Mouse (Mus musculus) lung, embryonic 14.5 days (tissue): ENCODE measurements at regions not wholly inside any gene's neighbourhood (a gene's known extent, or its start where the extent isn't known, plus 50 kb on each side); places are given as distances from the start of the nearest gene placed in this dataset.

Experiments
- ATAC-seq: fragments of 200-750 bp; cut with Nextera tagmentation; 2 replicates; pipeline ENCODE4 v1.8.0; 2017; ENCODE audit warnings: mild to moderate bottlenecking, moderate TSS enrichment, moderate library complexity; ENCODE audit not compliant: insufficient read depth
- DNase-seq: peaks from one replicate; pipeline ENCODE4 v3.0.0-alpha.2; 2015
- H3K27ac ChIP-seq: fragments of 300-500 bp; sonication (generic); 2 replicates; pipeline ENCODE4 v1.5.1; 2014; ENCODE audit warnings: low read depth, mild to moderate bottlenecking, moderate library complexity
- H3K27me3 ChIP-seq: fragments of 300-500 bp; sonication (generic); 2 replicates; pipeline ENCODE4 v1.6.1; 2014; ENCODE audit warnings: low read length, control low read depth; ENCODE audit not compliant: insufficient read depth
- H3K36me3 ChIP-seq: fragments of 300-500 bp; sonication (generic); 2 replicates; pipeline ENCODE4 v1.6.1; 2014; ENCODE audit warnings: control low read depth; ENCODE audit not compliant: insufficient read depth
- H3K4me1 ChIP-seq: fragments of 300-500 bp; sonication (generic); 2 replicates; pipeline ENCODE4 v1.6.1; 2014; ENCODE audit warnings: antibody characterized with exemption, control low read depth; ENCODE audit not compliant: insufficient read depth
- H3K4me2 ChIP-seq: fragments of 300-500 bp; sonication (generic); 2 replicates; pipeline ENCODE4 v1.6.1; 2014; ENCODE audit warnings: mild to moderate bottlenecking
- H3K4me3 ChIP-seq: fragments of 300-500 bp; sonication (generic); 2 replicates; pipeline ENCODE4 v1.5.1; 2014; ENCODE audit warnings: low read depth, low read length
- H3K9ac ChIP-seq: fragments of 300-500 bp; sonication (generic); 2 replicates; pipeline ENCODE4 v1.6.1; 2014
- H3K9me3 ChIP-seq: fragments of 300-500 bp; sonication (generic); 2 replicates; pipeline ENCODE4 v1.6.1; 2016; ENCODE audit warnings: low read depth, low read length, control low read depth
- CTCF ChIP-seq: IDR thresholded peaks from 2 replicates; pipeline ENCODE4 v1.5.1; 2016; ENCODE audit warnings: antibody characterized with exemption, low read depth
- WGBS: fragments of 180-500 bp; shearing (Covaris S2); extraction: QIAGEN DNeasy Blood & Tissue Kit; methylation state at CpG from one replicate; pipeline ENCODE4 v1.1.7; 2014; 5-methylcytosine and 5-hydroxymethylcytosine counted together

DNA sequence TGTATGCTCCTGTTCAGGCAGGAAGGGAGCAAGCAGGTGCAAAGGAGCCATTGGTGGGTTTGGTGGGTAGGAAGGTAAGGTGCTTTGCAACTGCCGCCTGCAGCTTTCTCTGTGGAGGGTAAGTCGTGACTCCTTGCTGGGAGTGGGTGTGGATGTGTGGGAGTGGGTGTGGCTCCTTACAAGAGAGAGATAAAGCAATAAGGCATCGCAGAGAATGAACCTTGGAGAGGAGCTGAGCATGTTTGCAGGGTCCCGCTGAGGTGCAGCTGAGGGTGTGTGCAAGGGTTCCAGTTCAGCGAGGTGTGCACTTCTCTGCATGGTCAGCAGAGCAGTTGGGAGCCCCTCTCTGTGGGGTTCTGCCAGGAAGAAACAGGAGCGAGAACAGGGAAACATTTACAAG, 76.4 kb upstream of the Sgk1 start:
- no peaks in the 10 kb centered on the region for H3K27me3 ChIP-seq
- no peak for DNase-seq
- H3K36me3 ChIP-seq = no peaks in the 10 kb centered on the region
- H3K4me2 ChIP-seq = no peak overlapping the region
- H3K27ac ChIP-seq = no peak overlapping the region
- no peak overlapping the region for H3K9ac ChIP-seq
- H3K4me1 ChIP-seq = no peaks in the 10 kb centered on the region
- H3K9me3 ChIP-seq = no peaks in the 10 kb centered on the region
- no peak overlapping the region for H3K4me3 ChIP-seq
- ATAC-seq = no peak
- 48% methylated on average over 6 of the region's 6 CpGs for WGBS
- TF ChIP-seq CTCF = no peak

DNA sequence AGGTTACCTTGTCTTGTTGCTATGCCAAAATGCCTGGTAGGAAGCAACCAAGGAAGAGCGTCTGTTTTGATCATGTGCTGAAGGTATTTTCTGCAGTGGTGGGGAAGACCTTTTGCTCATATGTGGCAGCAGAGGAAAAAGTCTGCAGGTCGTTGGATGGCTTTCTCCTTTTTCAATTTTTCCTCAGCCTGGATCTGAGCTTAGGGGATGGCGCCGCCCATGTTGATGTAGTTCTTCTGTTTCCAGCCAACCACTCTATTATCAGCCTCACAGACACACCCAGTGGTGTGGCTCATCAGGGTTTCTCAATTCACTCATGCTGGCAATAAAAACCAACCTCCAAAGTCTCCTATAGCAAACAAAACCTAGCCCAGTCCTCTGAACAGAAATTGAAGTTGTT, 75.3 kb upstream of the Sgk1 start:
- Histone ChIP-seq H3K4me1 (no peaks in the 10 kb centered on the region), H3K27me3 (no peaks in the 10 kb centered on the region), H3K9ac (no peak overlapping the region), H3K4me2 (no peak overlapping the region), H3K4me3 (no peak overlapping the region), H3K9me3 (no peaks in the 10 kb centered on the region), H3K27ac (no peak overlapping the region), H3K36me3 (no peaks in the 10 kb centered on the region)
- no peak for TF ChIP-seq CTCF
- DNase-seq (no peak), ATAC-seq (no peak)
- WGBS = 93% methylated on average over 4 of the region's 4 CpGs

DNA sequence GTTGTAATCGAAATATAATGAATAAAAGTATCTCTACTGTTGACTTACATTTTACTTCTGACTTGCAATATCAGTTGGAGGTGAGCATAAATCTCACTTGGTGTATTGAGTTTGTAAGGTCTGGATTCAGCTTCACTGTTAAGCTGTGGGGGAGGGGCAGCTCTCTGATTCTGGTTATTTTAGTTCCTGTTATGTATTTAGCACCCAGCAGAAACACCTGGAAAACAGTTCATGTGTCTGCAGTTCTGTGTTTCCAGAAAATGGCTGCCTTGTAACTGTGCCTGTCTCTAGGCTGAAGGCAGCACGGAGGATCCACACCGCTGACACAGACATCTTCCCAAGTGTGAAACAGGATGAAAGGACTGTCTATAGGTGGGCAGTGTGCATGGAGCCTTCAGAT, 62.3 kb upstream of the Sgk1 start:
- Histone ChIP-seq H3K4me2 (no peak overlapping the region), H3K4me3 (no peak overlapping the region), H3K27me3 (no peaks in the 10 kb centered on the region), H3K4me1 (no peaks in the 10 kb centered on the region), H3K27ac (no peak overlapping the region), H3K36me3 (no peaks in the 10 kb centered on the region), H3K9ac (no peak overlapping the region), H3K9me3 (no peaks in the 10 kb centered on the region)
- no peak for TF ChIP-seq CTCF
- ATAC-seq = no peak
- WGBS = 79% methylated on average over 3 of the region's 3 CpGs
- no peak for DNase-seq

DNA sequence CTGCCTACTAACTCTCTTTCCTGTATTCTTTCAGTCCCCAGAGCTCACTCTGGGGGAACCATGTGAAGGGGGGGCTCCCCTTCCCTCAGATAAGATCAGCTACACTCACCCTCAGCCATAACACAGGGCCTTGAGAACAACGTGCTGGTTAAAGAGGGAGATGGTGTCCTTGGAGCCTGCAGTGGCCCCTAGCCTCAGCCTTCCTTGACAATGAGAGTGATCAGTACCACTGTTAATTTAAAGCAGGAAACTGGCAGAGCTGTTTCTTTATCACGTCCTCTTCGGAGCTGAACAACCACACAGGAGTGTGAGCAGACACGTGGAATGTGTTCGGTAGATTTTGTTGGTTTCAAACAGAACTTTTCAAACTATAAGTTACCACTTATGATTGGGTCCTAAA, 60.6 kb upstream of the Sgk1 start:
- Histone ChIP-seq H3K4me1 (no peaks in the 10 kb centered on the region), H3K36me3 (no peaks in the 10 kb centered on the region), H3K4me3 (no peak overlapping the region), H3K27me3 (no peaks in the 10 kb centered on the region), H3K9me3 (no peaks in the 10 kb centered on the region), H3K9ac (no peak overlapping the region), H3K27ac (no peak overlapping the region), H3K4me2 (no peak overlapping the region)
- 46% methylated on average over 5 of the region's 5 CpGs for WGBS
- TF ChIP-seq CTCF = no peak
- DNase-seq = no peak
- no peak for ATAC-seq

DNA sequence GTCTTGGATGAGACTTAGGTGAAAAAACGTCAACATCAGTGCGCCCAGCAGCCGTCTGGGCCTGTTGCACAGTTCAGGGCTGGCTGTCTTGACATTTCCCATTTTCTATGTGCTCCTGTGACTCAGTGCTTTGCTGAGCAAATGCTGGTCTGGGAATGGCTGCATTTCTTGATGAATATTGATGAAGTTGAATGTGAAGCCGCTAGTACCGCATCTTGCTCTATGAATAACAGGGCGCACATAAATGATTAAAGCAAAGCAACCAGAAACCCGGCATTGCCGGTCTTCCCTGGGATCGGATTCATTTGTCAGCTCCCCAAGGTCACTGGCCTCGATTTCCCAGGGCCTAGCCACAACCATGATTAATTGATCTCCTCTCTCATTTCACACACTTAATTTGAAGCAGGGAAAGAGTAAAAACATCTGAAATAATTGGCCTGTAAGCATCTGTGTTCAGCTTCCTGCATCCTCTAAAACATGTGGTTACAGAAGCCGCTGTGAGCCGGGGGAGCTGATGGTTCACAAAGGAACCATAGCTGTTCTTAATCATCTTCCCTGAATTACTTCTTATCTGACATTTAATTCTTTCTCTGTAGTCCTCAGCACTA, 57.5 kb upstream of the Sgk1 start:
- no peaks in the 10 kb centered on the region for H3K36me3 ChIP-seq
- no peak overlapping the region for H3K4me3 ChIP-seq
- H3K9ac ChIP-seq = no peak overlapping the region
- H3K27ac ChIP-seq = no peak overlapping the region
- H3K9me3 ChIP-seq = no peaks in the 10 kb centered on the region
- H3K27me3 ChIP-seq = no peaks in the 10 kb centered on the region
- DNase-seq (no peak), ATAC-seq (no peak)
- no peak overlapping the region for H3K4me2 ChIP-seq
- no peak for TF ChIP-seq CTCF
- WGBS = 54% methylated on average over 12 of the region's 12 CpGs
- no peaks in the 10 kb centered on the region for H3K4me1 ChIP-seq

DNA sequence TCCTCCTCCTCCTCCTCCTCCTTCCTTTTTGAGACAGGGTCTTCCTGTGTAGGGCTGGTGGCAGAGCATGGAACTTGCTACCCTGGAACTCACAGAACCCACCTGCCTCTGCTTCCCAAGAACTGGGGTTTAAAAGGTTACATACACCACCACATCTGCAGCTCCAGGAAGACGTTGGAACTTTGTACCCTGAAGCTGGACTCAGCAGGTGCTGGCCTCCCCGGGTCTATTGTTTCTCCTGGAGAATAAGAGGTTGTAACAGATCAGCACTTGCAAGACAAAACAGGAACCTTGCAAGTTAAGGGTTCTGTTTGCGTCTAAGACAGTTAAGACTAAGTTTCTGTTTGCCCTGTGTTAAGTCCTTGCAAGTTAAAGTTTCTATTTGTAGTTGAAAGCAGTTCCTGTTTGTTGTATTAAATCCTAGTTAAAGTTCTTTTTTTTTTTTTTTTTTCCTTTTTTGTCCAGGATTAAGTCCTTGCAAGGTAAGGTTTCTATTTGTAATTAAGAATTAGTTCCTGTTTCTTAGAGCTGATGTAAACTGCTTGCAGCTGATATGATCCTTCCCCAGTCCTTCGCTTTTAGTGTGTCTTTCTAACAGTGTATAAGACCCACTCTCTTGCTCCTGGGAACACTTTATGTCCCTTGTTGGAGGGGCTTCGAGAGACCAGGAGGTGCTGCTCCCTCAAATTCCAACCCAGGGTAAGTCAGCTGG, 55.0 kb upstream of the Sgk1 start:
- Histone ChIP-seq H3K9me3 (no peaks in the 10 kb centered on the region), H3K27me3 (no peaks in the 10 kb centered on the region), H3K36me3 (no peaks in the 10 kb centered on the region), H3K9ac (no peak overlapping the region), H3K27ac (no peak overlapping the region), H3K4me3 (no peak overlapping the region), H3K4me1 (no peaks in the 10 kb centered on the region), H3K4me2 (no peak overlapping the region)
- DNase-seq (no peak), ATAC-seq (no peak)
- WGBS = 57% methylated on average over 5 of the region's 5 CpGs
- TF ChIP-seq CTCF = no peak

DNA sequence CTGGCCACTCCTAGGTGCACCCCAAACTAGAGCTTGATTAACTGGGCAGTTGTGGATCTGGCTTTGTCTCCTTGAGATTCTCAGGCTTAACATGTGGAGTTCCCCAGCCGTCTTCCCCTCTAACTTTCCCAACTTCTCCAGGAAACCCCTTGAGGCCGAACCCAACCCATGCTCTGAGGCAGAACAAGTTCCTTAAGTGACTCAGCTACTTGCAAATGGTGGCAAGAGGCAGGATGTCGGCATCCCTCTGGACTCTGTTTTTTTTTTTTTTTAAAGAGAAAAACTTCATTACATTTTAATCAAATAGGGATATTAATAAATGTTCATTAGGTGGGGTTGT, 54.5 kb upstream of the Sgk1 start:
- WGBS = 66% methylated on average over 3 of the region's 3 CpGs
- no peak for DNase-seq
- Histone ChIP-seq H3K27ac (no peak overlapping the region), H3K27me3 (no peaks in the 10 kb centered on the region), H3K4me2 (no peak overlapping the region), H3K9me3 (no peaks in the 10 kb centered on the region), H3K4me3 (no peak overlapping the region), H3K4me1 (no peaks in the 10 kb centered on the region), H3K36me3 (no peaks in the 10 kb centered on the region), H3K9ac (no peak overlapping the region)
- no peak for TF ChIP-seq CTCF
- no peak for ATAC-seq
